Mouse (Mus musculus) thymus, postnatal 10 days (tissue): ENCODE results near the gene Atxn1.

Source experiments
- DNase-seq, 2 experiments: peaks; one replicate each; pipeline ENCODE4 v3.0.0; 2021; ENCODE audit warnings: low spot score in 2 of 2

Atxn1 gene

GRCm38 (mm10) chr13:45931215-45931614 is 33.6 kb downstream of the Atxn1 start:
- DNase-seq, result no peak

GRCm38 (mm10) chr13:45929744-45930143 is 35.1 kb downstream of the Atxn1 start:
- no peak for DNase-seq

GRCm38 (mm10) chr13:45925294-45925693 is 39.5 kb downstream of the Atxn1 start:
- no peak for DNase-seq

- peak in 1 of 2 experiments; percentile 12 for DNase-seq
Measured at GRCm38 (mm10) chr13:45924555-45924954, 40.3 kb downstream of the Atxn1 start.

GRCm38 (mm10) chr13:45923086-45923485 is 41.7 kb downstream of the Atxn1 start:
- DNase-seq, result no peak

- DNase-seq, result peak; percentile 41 to 46
Measured at GRCm38 (mm10) chr13:45922467-45922866, 42.3 kb downstream of the Atxn1 start.

- no peak for DNase-seq
Measured at GRCm38 (mm10) chr13:45918956-45919711, 45.7 kb downstream of the Atxn1 start.

GRCm38 (mm10) chr13:45918006-45918380 is 46.8 kb downstream of the Atxn1 start:
- no peak for DNase-seq

GRCm38 (mm10) chr13:45917058-45918005 is 47.5 kb downstream of the Atxn1 start:
- DNase-seq, result no peak

GRCm38 (mm10) chr13:45915921-45916320 is 48.9 kb downstream of the Atxn1 start:
- DNase-seq, result no peak

GRCm38 (mm10) chr13:45915026-45915425 is 49.8 kb downstream of the Atxn1 start:
- no peak for DNase-seq

GRCm38 (mm10) chr13:45914117-45914516 is 50.7 kb downstream of the Atxn1 start:
- DNase-seq, result no peak

GRCm38 (mm10) chr13:45911848-45912247 is 53.0 kb downstream of the Atxn1 start:
- DNase-seq, result no peak

GRCm38 (mm10) chr13:45911069-45911468 is 53.7 kb downstream of the Atxn1 start:
- no peak for DNase-seq

GRCm38 (mm10) chr13:45910348-45910747 is 54.5 kb downstream of the Atxn1 start:
- no peak for DNase-seq

- DNase-seq, result no peak
Measured at GRCm38 (mm10) chr13:45907181-45907691, 57.6 kb downstream of the Atxn1 start.

GRCm38 (mm10) chr13:45906438-45907166 is 58.2 kb downstream of the Atxn1 start:
- DNase-seq, result peak in 1 of 2 experiments; percentile 18

- DNase-seq, result no peak
Measured at GRCm38 (mm10) chr13:45904955-45905354, 59.9 kb downstream of the Atxn1 start.

- no peak for DNase-seq
Measured at GRCm38 (mm10) chr13:45904456-45904855, 60.4 kb downstream of the Atxn1 start.

- DNase-seq, result no peak
Measured at GRCm38 (mm10) chr13:45903519-45904274, 61.1 kb downstream of the Atxn1 start.

GRCm38 (mm10) chr13:45902457-45902856 is 62.4 kb downstream of the Atxn1 start:
- no peak for DNase-seq
